Mouse (Mus musculus): ENCODE measurements around the gene Tle2. TPM values are rescaled to one million over a fixed set of nuclear protein-coding genes. Genes with fewer than 3 reads are reported as not detected.

Tle2 gene
- 27.5 and 32.5 TPM in 2 replicates for polyA plus RNA-seq (2014; fragmentation: Nextera tagmentation; extraction: Ambion mirVana)

- H3K9ac ChIP-seq: peak within 1 kb of the TSS; percentile 65
- 21% methylated on average over 10 of the region's 10 CpGs for WGBS
- peak within 1 kb of the TSS; percentile 50; the same call in 1 of the 2 replicates for H3K27ac ChIP-seq (ENCODE audit: low read depth)
- no peak for ATAC-seq (ENCODE audit: insufficient read depth)
- peak within 1 kb of the TSS; percentile 86 for H3K4me2 ChIP-seq
- no peaks in the 10 kb centered on the region for H3K9me3 ChIP-seq (ENCODE audit: low read depth, low read length)
- H3K4me1 ChIP-seq (ENCODE audit: insufficient read depth): peaks cover 53% of the 10 kb centered on the region
- H3K36me3 ChIP-seq (ENCODE audit: insufficient read depth): no peaks in the 10 kb centered on the region
- peak; percentile 31 for DNase-seq
- TF ChIP-seq CTCF (IDR thresholded peaks at IDR 0.05; ENCODE audit: low read depth): 0 out of 2 replicates have a peak, but pooled peaks have one; percentile 6
- peaks cover 13% of the 10 kb centered on the region; the same call in 1 of the 2 replicates for H3K27me3 ChIP-seq (ENCODE audit: insufficient read depth, low read length)
- H3K4me3 ChIP-seq (ENCODE audit: low read depth, low read length): peak within 1 kb of the TSS; percentile 55
Observed at GRCm38 (mm10) chr10:81574081-81575056, at the start of gene Tle2. TSS of gene Tle2 (plus strand) at chr10:81574561.

GRCm38 (mm10) chr10:81525017-81525694, 49.2 kb upstream of the Tle2 start:
- Histone ChIP-seq H3K4me3 (ENCODE audit: low read depth, low read length) (no peak overlapping the region), H3K36me3 (ENCODE audit: insufficient read depth) (peaks cover 14% of the 10 kb centered on the region), H3K27me3 (ENCODE audit: insufficient read depth, low read length) (no peaks in the 10 kb centered on the region), H3K9me3 (ENCODE audit: low read depth, low read length) (no peaks in the 10 kb centered on the region), H3K4me2 (no peak overlapping the region), H3K27ac (ENCODE audit: low read depth) (no peak overlapping the region), H3K4me1 (ENCODE audit: insufficient read depth) (no peaks in the 10 kb centered on the region), H3K9ac (no peak overlapping the region)
- DNase-seq: no peak
- no peak for ATAC-seq (ENCODE audit: insufficient read depth)
- 50% methylated on average over 12 of the region's 13 CpGs for WGBS
- no peak for TF ChIP-seq CTCF (IDR thresholded peaks at IDR 0.05; ENCODE audit: low read depth)

GRCm38 (mm10) chr10:81526779-81527178, 47.6 kb upstream of the Tle2 start:
- 13% methylated on average over 14 of the region's 14 CpGs for WGBS
- no peak overlapping the region for H3K4me2 ChIP-seq
- peak; percentile 97 for TF ChIP-seq CTCF (IDR thresholded peaks at IDR 0.05; ENCODE audit: low read depth)
- DNase-seq (peak; percentile 88), ATAC-seq (ENCODE audit: insufficient read depth) (no peak; the same call in 1 of the 2 replicates)
- H3K36me3 ChIP-seq (ENCODE audit: insufficient read depth): peaks cover 30% of the 10 kb centered on the region
- H3K27ac ChIP-seq (ENCODE audit: low read depth): no peak overlapping the region
- H3K4me3 ChIP-seq (ENCODE audit: low read depth, low read length): no peak overlapping the region
- H3K9me3 ChIP-seq (ENCODE audit: low read depth, low read length): no peaks in the 10 kb centered on the region
- H3K9ac ChIP-seq: no peak overlapping the region
- H3K4me1 ChIP-seq (ENCODE audit: insufficient read depth): no peaks in the 10 kb centered on the region
- H3K27me3 ChIP-seq (ENCODE audit: insufficient read depth, low read length): no peaks in the 10 kb centered on the region

GRCm38 (mm10) chr10:81534826-81535225, 39.5 kb upstream of the Tle2 start:
- TF ChIP-seq CTCF (IDR thresholded peaks at IDR 0.05; ENCODE audit: low read depth): no peak
- Histone ChIP-seq H3K27ac (ENCODE audit: low read depth) (no peak overlapping the region), H3K9me3 (ENCODE audit: low read depth, low read length) (no peaks in the 10 kb centered on the region), H3K4me3 (ENCODE audit: low read depth, low read length) (no peak overlapping the region), H3K27me3 (ENCODE audit: insufficient read depth, low read length) (no peaks in the 10 kb centered on the region), H3K36me3 (ENCODE audit: insufficient read depth) (peaks cover 59% of the 10 kb centered on the region), H3K4me1 (ENCODE audit: insufficient read depth) (no peaks in the 10 kb centered on the region), H3K9ac (no peak overlapping the region), H3K4me2 (no peak overlapping the region)
- ATAC-seq (ENCODE audit: insufficient read depth) (peak; percentile 27; the same call in 1 of the 2 replicates), DNase-seq (no peak)
- 56% methylated on average over 16 of the region's 16 CpGs for WGBS

GRCm38 (mm10) chr10:81536734-81537133, 37.6 kb upstream of the Tle2 start:
- no peak overlapping the region for H3K4me3 ChIP-seq (ENCODE audit: low read depth, low read length)
- ATAC-seq (ENCODE audit: insufficient read depth): no peak
- H3K4me1 ChIP-seq (ENCODE audit: insufficient read depth): no peaks in the 10 kb centered on the region
- no peak overlapping the region for H3K9ac ChIP-seq
- H3K27me3 ChIP-seq (ENCODE audit: insufficient read depth, low read length): no peaks in the 10 kb centered on the region
- TF ChIP-seq CTCF (IDR thresholded peaks at IDR 0.05; ENCODE audit: low read depth): peak; percentile 73
- no peaks in the 10 kb centered on the region for H3K9me3 ChIP-seq (ENCODE audit: low read depth, low read length)
- peaks cover 40% of the 10 kb centered on the region for H3K36me3 ChIP-seq (ENCODE audit: insufficient read depth)
- peak; percentile 22 for DNase-seq
- H3K27ac ChIP-seq (ENCODE audit: low read depth): no peak overlapping the region
- WGBS: 79% methylated on average over 6 of the region's 6 CpGs
- no peak overlapping the region for H3K4me2 ChIP-seq

- ATAC-seq (ENCODE audit: insufficient read depth): no peak
- no peaks in the 10 kb centered on the region for H3K9me3 ChIP-seq (ENCODE audit: low read depth, low read length)
- no peak overlapping the region for H3K4me2 ChIP-seq
- H3K4me1 ChIP-seq (ENCODE audit: insufficient read depth): no peaks in the 10 kb centered on the region
- WGBS: 95% methylated on average over 2 of the region's 2 CpGs
- peaks cover 35% of the 10 kb centered on the region for H3K36me3 ChIP-seq (ENCODE audit: insufficient read depth)
- no peak for DNase-seq
- H3K4me3 ChIP-seq (ENCODE audit: low read depth, low read length): no peak overlapping the region
- no peak overlapping the region for H3K27ac ChIP-seq (ENCODE audit: low read depth)
- TF ChIP-seq CTCF (IDR thresholded peaks at IDR 0.05; ENCODE audit: low read depth): no peak
- no peak overlapping the region for H3K9ac ChIP-seq
- H3K27me3 ChIP-seq (ENCODE audit: insufficient read depth, low read length): no peaks in the 10 kb centered on the region
Observed at GRCm38 (mm10) chr10:81537429-81537828, 36.9 kb upstream of the Tle2 start.
